ENCODE assay signal across 8 mouse cellular contexts in genomic region chr4:148902919-148903727, GRCm38 (mm10).
DNase-seq lines count a peak whose midpoint lies in the region; ATAC-seq lines count a peak whose summit lies in the region.

No protein-coding gene starts in this region.

- ATAC-seq in granulocyte monocyte progenitor cell, adult 5-6 weeks (replicated peaks; ENCODE audit: poor library complexity, severe bottlenecking), result peak; percentile 40

- DNase-seq in embryo, embryonic 9.5 days (ENCODE audit: extremely low spot score), result peak; percentile 41
- DNase-seq in embryo, embryonic 11 days, result no peak
- DNase-seq in T-cell, adult 2 months (ENCODE audit: low spot score), result peak; percentile 57
- peak; percentile 87 to 93 for DNase-seq in kidney, adult 8-10 months
- DNase-seq in mesoderm, embryonic 11.5 days (ENCODE audit: low read depth, low spot score), result peak; percentile 69
- DNase-seq in testis, postnatal 10 days (ENCODE audit: low spot score), result peak; percentile 76
- DNase-seq in frontal cortex, postnatal 36 days (ENCODE audit: low spot score in 2 of 2), result no peak

Comparison
In these comparisons a context has a peak if more than half of its experiments do, and no peak if none do; other contexts are left out.
1. DNase-seq: peak in embryo, embryonic 9.5 days (single experiment), T-cell, adult 2 months (single experiment), kidney, adult 8-10 months (2 of 2), mesoderm, embryonic 11.5 days (single experiment) and testis, postnatal 10 days (single experiment); none in embryo, embryonic 11 days (single experiment) and frontal cortex, postnatal 36 days (0 of 2).